Mouse (Mus musculus) monocyte, adult 5-6 weeks (primary cell): ENCODE results near the gene Mcam. TPM values are rescaled to one million over a fixed set of nuclear protein-coding genes. Genes with fewer than 3 reads are reported as not detected.

Experiments used
- ATAC-seq: fragments of 153-309, 156-312 bp; replicated peaks from 2 replicates; pipeline ENCODE4 v1.8.0; 2017; ENCODE audit warnings: mild to moderate bottlenecking; ENCODE audit not compliant: low TSS enrichment, insufficient number of reproducible peaks, severe bottlenecking, poor library complexity, low FRiP score
- total RNA-seq: library from RNA; stranded (forward); fragments of 200-1000, 200-491, 200-594 nt; gene quantifications from 3 replicates; pipeline ENCODE4 v1.2.3, GENCODE M21; 2017

The Mcam gene
- total RNA-seq, 1 experiment from 2014 or later, result 15.1 TPM

DNA sequence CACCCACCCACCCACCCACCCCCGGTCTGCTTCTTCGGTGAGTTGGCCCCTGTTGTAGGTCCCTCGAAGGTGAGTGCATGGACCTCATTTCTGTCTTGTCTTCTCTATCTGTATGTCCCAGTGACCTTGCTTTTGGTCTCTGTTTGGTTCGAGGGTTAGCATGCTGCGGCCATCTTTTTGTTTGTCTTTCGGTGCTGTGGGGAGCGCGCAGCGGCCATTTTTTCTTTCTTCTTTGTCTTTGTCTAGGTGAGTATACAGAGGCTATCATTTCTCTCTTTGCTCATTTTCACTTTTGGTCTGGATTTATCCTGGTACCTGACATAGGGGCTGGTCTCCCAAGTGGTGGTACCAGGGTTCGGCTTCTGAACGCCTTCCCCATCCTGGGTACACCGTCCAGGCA, 44.5 kb downstream of the Mcam start:
- no peak for ATAC-seq

DNA sequence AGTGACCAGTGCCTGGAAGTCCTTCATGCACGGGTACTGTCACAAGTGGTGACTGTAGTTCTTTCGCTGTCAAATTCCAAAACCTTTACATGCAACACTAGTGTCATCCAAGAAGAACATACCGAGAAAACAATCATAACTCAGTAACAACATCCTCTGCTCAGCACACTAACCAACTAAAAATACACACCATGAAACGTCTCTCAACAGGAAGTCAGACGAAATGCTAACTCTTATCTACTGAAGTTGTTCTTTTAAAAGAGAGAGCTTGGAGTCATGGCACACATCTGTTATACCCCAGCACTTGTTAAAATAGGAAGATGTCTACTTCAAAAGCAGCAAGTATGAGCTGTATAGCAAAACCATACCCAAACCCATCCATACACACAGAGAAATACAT, 47.3 kb downstream of the Mcam start:
- no peak for ATAC-seq

DNA sequence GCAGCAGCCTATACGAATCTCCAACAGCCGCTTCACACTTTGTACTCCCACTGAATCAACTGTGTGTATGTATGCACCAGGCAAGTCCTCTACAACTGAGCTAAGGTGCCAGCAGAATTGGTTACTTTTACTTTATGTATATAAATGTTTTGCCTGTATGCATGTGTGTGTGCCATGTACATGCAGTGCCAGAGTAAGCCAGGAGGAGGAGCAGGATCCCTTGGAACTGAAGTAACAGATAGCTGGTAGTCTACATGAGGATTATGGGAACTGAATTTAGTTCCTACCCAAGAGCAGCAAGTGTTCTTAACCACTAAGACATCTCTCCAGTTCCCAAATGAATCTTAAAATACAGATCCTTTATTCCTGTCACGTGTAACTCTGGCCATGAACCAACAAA, 48.0 kb downstream of the Mcam start:
- ATAC-seq, result peak; percentile 61

DNA sequence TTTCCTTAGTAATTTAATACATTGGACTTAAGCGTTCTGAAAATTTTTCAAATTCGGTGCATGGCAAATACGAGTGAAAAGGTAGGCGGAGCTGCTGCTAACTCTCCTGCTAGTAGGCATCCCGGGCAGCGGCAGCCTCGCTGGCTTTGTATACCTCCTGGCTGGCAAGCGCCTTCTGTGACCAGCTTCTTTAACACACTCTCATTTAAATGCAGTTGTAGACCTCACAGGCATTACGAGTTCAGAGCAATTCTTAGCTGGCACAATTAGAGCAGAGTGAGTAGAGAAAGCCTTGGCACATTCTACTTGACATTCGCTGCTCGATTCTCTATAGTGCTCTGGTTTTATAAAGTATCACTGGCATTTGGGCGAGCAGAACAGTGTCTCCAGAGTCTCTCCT, 54.0 kb downstream of the Mcam start:
- no peak for ATAC-seq

GRCm38 (mm10) chr9:44191166-44191565, 56.9 kb downstream of the Mcam start:
- peak; percentile 83 for ATAC-seq

GRCm38 (mm10) chr9:44192312-44192711, 58.0 kb downstream of the Mcam start:
- ATAC-seq, result no peak

Other genes starting within 250 kb of the Mcam start
- 14.7 to 67.2 TPM (median 34.3 TPM) in 3 replicates for gene Thy1, start 91.1 kb upstream of the Mcam start, total RNA-seq
- gene Usp2, start 67.4 kb upstream of the Mcam start, total RNA-seq, result 2.1 to 8.6 TPM (median 5.6 TPM) in 3 replicates
- gene Mfrp, start 32.7 kb upstream of the Mcam start, total RNA-seq, result not detected in 3 replicates
- not detected in 3 replicates for gene C1qtnf5, start 27.2 kb upstream of the Mcam start, total RNA-seq
- gene Gm49380, start 21.0 kb upstream of the Mcam start, total RNA-seq, result not detected in 3 replicates
- gene Rnf26, start 21.0 kb upstream of the Mcam start, total RNA-seq, result 3.8 to 7.1 TPM (median 5.7 TPM) in 3 replicates
- 47.1 to 115 TPM (median 63.1 TPM) in 3 replicates for gene Cbl, start 99.6 kb downstream of the Mcam start, total RNA-seq
- not detected in 3 replicates for gene Ccdc153, start 106.2 kb downstream of the Mcam start, total RNA-seq
- gene Pdzd3, start 117.0 kb downstream of the Mcam start, total RNA-seq, result 1.7 TPM in 1 of 3 replicates, not detected in the others
- gene Nlrx1, start 134.1 kb downstream of the Mcam start, total RNA-seq, result 14.8 to 15.8 TPM (median 15.3 TPM) in 3 replicates
- gene Abcg4, start 154.1 kb downstream of the Mcam start, total RNA-seq, result not detected in 3 replicates
- gene Hinfp, start 171.2 kb downstream of the Mcam start, total RNA-seq, result 22.9 to 34.0 TPM (median 23.0 TPM) in 3 replicates
- gene C2cd2l, start 185.8 kb downstream of the Mcam start, total RNA-seq, result 6.0 to 18.9 TPM (median 12.2 TPM) in 3 replicates
- gene Dpagt1, start 191.6 kb downstream of the Mcam start, total RNA-seq, result 1.8 to 5.6 TPM (median 2.3 TPM) in 3 replicates
- gene H2afx, start 200.2 kb downstream of the Mcam start, total RNA-seq, result 8.1 to 12.3 TPM (median 8.6 TPM) in 3 replicates
- gene Hmbs, start 209.8 kb downstream of the Mcam start, total RNA-seq, result 8.2 to 19.1 TPM (median 15.1 TPM) in 3 replicates
- 27.4 to 38.1 TPM (median 32.2 TPM) in 3 replicates for gene Vps11, start 227.2 kb downstream of the Mcam start, total RNA-seq
- gene Hyou1, start 245.0 kb downstream of the Mcam start, total RNA-seq, result 47.1 to 80.0 TPM (median 54.2 TPM) in 3 replicates